Mouse (Mus musculus) liver, embryonic 11.5 days (tissue): ENCODE results near the gene Senp7. TPM values are rescaled to one million over a fixed set of nuclear protein-coding genes. Genes with fewer than 3 reads are reported as not detected.

Source experiments
- ATAC-seq: fragments of 200-750 bp; cut with Nextera tagmentation; replicated peaks from 2 replicates; pipeline ENCODE4 v1.8.0; 2017; ENCODE audit warnings: moderate number of reproducible peaks, mild to moderate bottlenecking, moderate TSS enrichment, moderate library complexity; ENCODE audit not compliant: low FRiP score
- DNase-seq: peaks from one replicate; pipeline ENCODE4 v3.0.0-alpha.2; 2017; ENCODE audit warnings: low spot score
- H3K27ac ChIP-seq: fragments of 300-500 bp; sonication (generic); 2 replicates; pipeline ENCODE4 v1.5.1; 2014; ENCODE audit warnings: mild to moderate bottlenecking, low read depth, low read length, control low read depth
- H3K27me3 ChIP-seq: fragments of 300-500 bp; sonication (generic); replicated peaks from 2 replicates; pipeline ENCODE4 v1.6.1; 2014; ENCODE audit warnings: low read length, mixed read lengths; ENCODE audit not compliant: control insufficient read depth, insufficient read depth
- H3K36me3 ChIP-seq: fragments of 300-500 bp; sonication (generic); 2 replicates; pipeline ENCODE4 v1.6.1; 2014; ENCODE audit warnings: mild to moderate bottlenecking, low read length, moderate library complexity, mixed read lengths; ENCODE audit not compliant: control insufficient read depth, insufficient read depth
- H3K4me1 ChIP-seq: fragments of 300-500 bp; sonication (generic); replicated peaks from 2 replicates; pipeline ENCODE4 v1.6.1; 2014; ENCODE audit warnings: low read length, mixed read lengths; ENCODE audit not compliant: control insufficient read depth, insufficient read depth
- H3K4me2 ChIP-seq: fragments of 300-500 bp; sonication (generic); 2 replicates; pipeline ENCODE4 v1.6.1; 2014; ENCODE audit warnings: mild to moderate bottlenecking, control low read depth, moderate library complexity
- H3K4me3 ChIP-seq: fragments of 300-500 bp; sonication (generic); 2 replicates; pipeline ENCODE4 v1.5.1; 2014; ENCODE audit warnings: low read depth, low read length, control low read depth
- H3K9ac ChIP-seq: fragments of 300-500 bp; sonication (generic); 2 replicates; pipeline ENCODE4 v1.6.1; 2014; ENCODE audit warnings: low read depth, low read length, control low read depth
- H3K9me3 ChIP-seq: fragments of 300-500 bp; sonication (generic); 2 replicates; pipeline ENCODE4 v1.6.1; 2016; ENCODE audit warnings: low read length, inconsistent platforms, mixed read lengths; ENCODE audit not compliant: control insufficient read depth
- WGBS: fragments of 180-500 bp; shearing (Covaris S2); extraction: QIAGEN DNeasy Blood & Tissue Kit; methylation state at CpG from one replicate; pipeline ENCODE4 v1.1.7; 2014; 5-methylcytosine and 5-hydroxymethylcytosine counted together
- polyA plus RNA-seq: library from polyadenylated mRNA; unstranded; fragments of >200 nt; fragmentation: Nextera tagmentation; extraction: Ambion mirVana; gene quantifications from 2 replicates; pipeline ENCODE4 v1.2.1, GENCODE M21; 2014

Senp7 gene
- polyA plus RNA-seq, 1 experiment from 2014 or later: 24.1 TPM

- H3K9ac ChIP-seq: peak overlapping the region; percentile 38; the same call in 1 of the 2 replicates
- H3K4me3 ChIP-seq: no peak overlapping the region
- H3K36me3 ChIP-seq: no peaks in the 10 kb centered on the region
- peaks cover 28% of the 10 kb centered on the region for H3K4me1 ChIP-seq
- DNase-seq (peak; percentile 33), ATAC-seq (peak; percentile 59)
- H3K27me3 ChIP-seq: no peaks in the 10 kb centered on the region
- H3K27ac ChIP-seq: peak overlapping the region; percentile 83
- no peaks in the 10 kb centered on the region for H3K9me3 ChIP-seq
- WGBS: 50% methylated on average over 1 of the region's 1 CpGs
- peak overlapping the region; percentile 77 for H3K4me2 ChIP-seq
Measured at GRCm38 (mm10) chr16:56074122-56074521, 26.0 kb downstream of the Senp7 start.

GRCm38 (mm10) chr16:56074565-56074964 lies 26.4 kb downstream of the Senp7 start:
- no peak for ATAC-seq
- H3K4me3 ChIP-seq: peak overlapping the region; percentile 76; the same call in 1 of the 2 replicates
- 0 out of 2 replicates have a peak overlapping the region, but pooled peaks have one; percentile 38 for H3K9ac ChIP-seq
- H3K4me2 ChIP-seq: peak overlapping the region; percentile 77
- WGBS: 54% methylated on average over 5 of the region's 5 CpGs
- no peaks in the 10 kb centered on the region for H3K9me3 ChIP-seq
- H3K4me1 ChIP-seq: peaks cover 28% of the 10 kb centered on the region
- H3K27ac ChIP-seq: peak overlapping the region; percentile 83
- DNase-seq: peak; percentile 32
- H3K36me3 ChIP-seq: no peaks in the 10 kb centered on the region
- no peaks in the 10 kb centered on the region for H3K27me3 ChIP-seq

- Histone ChIP-seq H3K4me1 (peaks cover 28% of the 10 kb centered on the region), H3K27ac (peak overlapping the region; percentile 83), H3K36me3 (no peaks in the 10 kb centered on the region), H3K4me3 (peak overlapping the region; percentile 76), H3K4me2 (peak overlapping the region; percentile 77), H3K27me3 (no peaks in the 10 kb centered on the region), H3K9ac (peak overlapping the region; percentile 91), H3K9me3 (no peaks in the 10 kb centered on the region)
- under 1% methylated on average over 55 of the region's 66 CpGs for WGBS
- ATAC-seq: peak; percentile 59
- peak; percentile 90 for DNase-seq
Measured at GRCm38 (mm10) chr16:56075222-56076111, 27.3 kb downstream of the Senp7 start.

GRCm38 (mm10) chr16:56076121-56076869 lies 28.2 kb downstream of the Senp7 start:
- no peak for ATAC-seq
- Histone ChIP-seq H3K4me3 (peak overlapping the region; percentile 76), H3K36me3 (no peaks in the 10 kb centered on the region), H3K9me3 (no peaks in the 10 kb centered on the region), H3K4me1 (peaks cover 28% of the 10 kb centered on the region), H3K9ac (peak overlapping the region; percentile 91), H3K27ac (peak overlapping the region; percentile 83), H3K4me2 (peak overlapping the region; percentile 77), H3K27me3 (no peaks in the 10 kb centered on the region)
- DNase-seq: peak; percentile 33
- 15% methylated on average over 11 of the region's 11 CpGs for WGBS

GRCm38 (mm10) chr16:56079419-56079818 lies 31.3 kb downstream of the Senp7 start:
- Histone ChIP-seq H3K27ac (no peak overlapping the region), H3K4me3 (no peak overlapping the region), H3K9me3 (no peaks in the 10 kb centered on the region), H3K4me2 (no peak overlapping the region), H3K36me3 (no peaks in the 10 kb centered on the region), H3K27me3 (no peaks in the 10 kb centered on the region), H3K4me1 (peaks cover 10% of the 10 kb centered on the region), H3K9ac (no peak overlapping the region)
- no peak for ATAC-seq
- DNase-seq: no peak
- WGBS: 80% methylated on average over 1 of the region's 1 CpGs

GRCm38 (mm10) chr16:56081691-56082090 lies 33.6 kb downstream of the Senp7 start:
- no peak for ATAC-seq
- Histone ChIP-seq H3K4me3 (no peak overlapping the region), H3K27ac (no peak overlapping the region), H3K4me1 (no peaks in the 10 kb centered on the region; the same call in 1 of the 2 replicates), H3K36me3 (no peaks in the 10 kb centered on the region), H3K9me3 (no peaks in the 10 kb centered on the region), H3K27me3 (no peaks in the 10 kb centered on the region), H3K9ac (no peak overlapping the region), H3K4me2 (no peak overlapping the region)
- no peak for DNase-seq
- WGBS: 85% methylated on average over 4 of the region's 4 CpGs

GRCm38 (mm10) chr16:56086336-56086735 lies 38.2 kb downstream of the Senp7 start:
- H3K9me3 ChIP-seq: no peaks in the 10 kb centered on the region
- DNase-seq (no peak), ATAC-seq (no peak)
- 88% methylated on average over 2 of the region's 2 CpGs for WGBS
- no peak overlapping the region for H3K9ac ChIP-seq
- no peak overlapping the region for H3K4me2 ChIP-seq
- H3K27me3 ChIP-seq: no peaks in the 10 kb centered on the region
- H3K4me3 ChIP-seq: no peak overlapping the region
- no peak overlapping the region for H3K27ac ChIP-seq
- H3K36me3 ChIP-seq: no peaks in the 10 kb centered on the region
- no peaks in the 10 kb centered on the region for H3K4me1 ChIP-seq

GRCm38 (mm10) chr16:56090385-56090784 lies 42.2 kb downstream of the Senp7 start:
- Histone ChIP-seq H3K9ac (no peak overlapping the region), H3K36me3 (peaks cover 4% of the 10 kb centered on the region; the same call in 1 of the 2 replicates), H3K4me2 (no peak overlapping the region), H3K4me1 (no peaks in the 10 kb centered on the region), H3K27me3 (no peaks in the 10 kb centered on the region), H3K4me3 (no peak overlapping the region), H3K9me3 (no peaks in the 10 kb centered on the region), H3K27ac (no peak overlapping the region)
- WGBS: 96% methylated on average over 2 of the region's 2 CpGs
- DNase-seq: no peak
- ATAC-seq: no peak
